Mouse (Mus musculus) limb, embryonic 14.5 days (tissue): ENCODE data around the gene Tmem255b. TPM values are rescaled to one million over a fixed set of nuclear protein-coding genes. Genes with fewer than 3 reads are reported as not detected.

Experiments
- ATAC-seq: fragments of 200-750 bp; cut with Nextera tagmentation; 2 replicates; pipeline ENCODE4 v1.8.0; 2017; ENCODE audit warnings: low read depth, moderate number of reproducible peaks, moderate TSS enrichment; ENCODE audit not compliant: low FRiP score
- DNase-seq: peaks from one replicate; pipeline ENCODE4 v3.0.0-alpha.2; 2015; ENCODE audit warnings: low spot score
- H3K27ac ChIP-seq: fragments of 300-500 bp; sonication (generic); replicated peaks from 2 replicates; pipeline ENCODE4 v1.5.1; 2014; ENCODE audit warnings: low read depth, mild to moderate bottlenecking, low read length, moderate library complexity, mixed read lengths
- H3K27me3 ChIP-seq: fragments of 300-500 bp; sonication (generic); 2 replicates; pipeline ENCODE4 v1.6.1; 2014; ENCODE audit warnings: low read length, mixed read lengths; ENCODE audit not compliant: control insufficient read depth, insufficient read depth
- H3K36me3 ChIP-seq: fragments of 300-500 bp; sonication (generic); 2 replicates; pipeline ENCODE4 v1.6.1; 2014; ENCODE audit warnings: mild to moderate bottlenecking, low read length, moderate library complexity, mixed read lengths; ENCODE audit not compliant: control insufficient read depth, insufficient read depth
- H3K4me1 ChIP-seq: fragments of 300-500 bp; sonication (generic); 2 replicates; pipeline ENCODE4 v1.6.1; 2014; ENCODE audit warnings: antibody characterized with exemption, low read length, mixed read lengths; ENCODE audit not compliant: control insufficient read depth, insufficient read depth
- H3K4me2 ChIP-seq: fragments of 300-500 bp; sonication (generic); replicated peaks from 2 replicates; pipeline ENCODE4 v1.6.1; 2014; ENCODE audit warnings: low read depth, mild to moderate bottlenecking, low read length, moderate library complexity; ENCODE audit not compliant: severe bottlenecking
- H3K4me3 ChIP-seq: fragments of 300-500 bp; sonication (generic); replicated peaks from 2 replicates; pipeline ENCODE4 v1.5.1; 2014; ENCODE audit warnings: low read length
- H3K9ac ChIP-seq: fragments of 300-500 bp; sonication (generic); 2 replicates; pipeline ENCODE4 v1.6.1; 2014; ENCODE audit warnings: mild to moderate bottlenecking, low read depth, low read length, moderate library complexity; ENCODE audit not compliant: severe bottlenecking
- H3K9me3 ChIP-seq: fragments of 300-500 bp; sonication (generic); 2 replicates; pipeline ENCODE4 v1.6.1; 2016; ENCODE audit warnings: low read length; ENCODE audit not compliant: control insufficient read depth
- POLR2A ChIP-seq: fragments of 200-500 bp; IDR thresholded peaks from 2 replicates; pipeline ENCODE4 v1.8.0; 2012; ENCODE audit warnings: inconsistent platforms, mild to moderate bottlenecking, moderate library complexity, borderline replicate concordance; ENCODE audit not compliant: insufficient read depth, insufficient read length; ENCODE audit errors: extremely low read depth
- WGBS: fragments of 180-500 bp; shearing (Covaris S2); extraction: QIAGEN DNeasy Blood & Tissue Kit; methylation state at CpG from one replicate; pipeline ENCODE4 v1.1.7; 2014; 5-methylcytosine and 5-hydroxymethylcytosine counted together
- polyA plus RNA-seq, 2 experiments: library from polyadenylated mRNA; depleted of rRNA in 1 of 2; stranded (reverse) in 1 of 2; unstranded in 1 of 2; fragments of >200 nt; fragmentation: Nextera tagmentation in 1 of 2; extraction: Ambion mirVana in 1 of 2; gene quantifications; 2 replicates each; pipeline versions ENCODE4 v1.2.1 to v1.2.3; 2012 to 2014

Tmem255b gene
- polyA plus RNA-seq, 2 experiments, result 0.70 to 0.74 TPM

- Histone ChIP-seq H3K27ac (no peak overlapping the region), H3K4me1 (no peaks in the 10 kb centered on the region), H3K9ac (no peak overlapping the region), H3K27me3 (no peaks in the 10 kb centered on the region), H3K4me3 (no peak overlapping the region), H3K9me3 (no peaks in the 10 kb centered on the region), H3K36me3 (no peaks in the 10 kb centered on the region), H3K4me2 (no peak overlapping the region)
- DNase-seq (no peak), ATAC-seq (no peak)
- WGBS, result 68% methylated on average over 2 of the region's 2 CpGs
- TF ChIP-seq POLR2A, result no peak
These were observed 47.3 kb downstream of the Tmem255b start for GRCm38 (mm10) chr8:13482101-13482801.

- H3K27me3 ChIP-seq, result no peaks in the 10 kb centered on the region
- no peaks in the 10 kb centered on the region for H3K36me3 ChIP-seq
- H3K4me2 ChIP-seq, result no peak overlapping the region
- no peaks in the 10 kb centered on the region for H3K4me1 ChIP-seq
- no peaks in the 10 kb centered on the region for H3K9me3 ChIP-seq
- no peak for TF ChIP-seq POLR2A
- no peak for ATAC-seq
- no peak overlapping the region for H3K9ac ChIP-seq
- 88% methylated on average over 5 of the region's 5 CpGs for WGBS
- no peak overlapping the region for H3K4me3 ChIP-seq
- no peak for DNase-seq
- H3K27ac ChIP-seq, result no peak overlapping the region
These were observed 48.2 kb downstream of the Tmem255b start for GRCm38 (mm10) chr8:13483191-13483590.

- no peak overlapping the region for H3K27ac ChIP-seq
These were observed 54.4 kb downstream of the Tmem255b start for GRCm38 (mm10) chr8:13489351-13489750.

GRCm38 (mm10) chr8:13489986-13490910, 55.3 kb downstream of the Tmem255b start:
- Histone ChIP-seq H3K9me3 (no peaks in the 10 kb centered on the region), H3K4me3 (no peak overlapping the region), H3K4me1 (peaks cover 5% of the 10 kb centered on the region; the same call in 1 of the 2 replicates), H3K9ac (no peak overlapping the region), H3K27me3 (peaks cover 26% of the 10 kb centered on the region), H3K36me3 (no peaks in the 10 kb centered on the region), H3K27ac (no peak overlapping the region), H3K4me2 (no peak overlapping the region)
- WGBS, result 43% methylated on average over 13 of the region's 13 CpGs
- TF ChIP-seq POLR2A, result no peak
- ATAC-seq (no peak), DNase-seq (no peak)

More at GRCm38 (mm10) chr8:13489351-13489750, 54.4 kb downstream of the Tmem255b start:
- peaks cover 17% of the 10 kb centered on the region for H3K27me3 ChIP-seq
- ATAC-seq (no peak), DNase-seq (no peak)
- 88% methylated on average over 3 of the region's 3 CpGs for WGBS
- no peak overlapping the region for H3K9ac ChIP-seq
- H3K4me3 ChIP-seq, result no peak overlapping the region
- H3K4me1 ChIP-seq, result peaks cover 5% of the 10 kb centered on the region; the same call in 1 of the 2 replicates
- TF ChIP-seq POLR2A, result no peak
- H3K36me3 ChIP-seq, result no peaks in the 10 kb centered on the region
- H3K4me2 ChIP-seq, result no peak overlapping the region
- H3K9me3 ChIP-seq, result no peaks in the 10 kb centered on the region

GRCm38 (mm10) chr8:13491491-13492010, 56.6 kb downstream of the Tmem255b start:
- TF ChIP-seq POLR2A, result no peak
- 80% methylated on average over 14 of the region's 14 CpGs for WGBS
- Histone ChIP-seq H3K27ac (no peak overlapping the region), H3K27me3 (peaks cover 33% of the 10 kb centered on the region), H3K36me3 (no peaks in the 10 kb centered on the region), H3K4me2 (no peak overlapping the region), H3K4me1 (peaks cover 5% of the 10 kb centered on the region; the same call in 1 of the 2 replicates), H3K4me3 (no peak overlapping the region), H3K9ac (no peak overlapping the region), H3K9me3 (no peaks in the 10 kb centered on the region)
- ATAC-seq, result no peak
- DNase-seq, result no peak
